Mouse (Mus musculus) testis, adult 2 months (tissue): ENCODE measurements at regions not wholly inside any gene's neighbourhood (a gene's known extent, or its start where the extent isn't known, plus 50 kb on each side); places are given as distances from the start of the nearest gene placed in this dataset.

Experiments
- H3K27ac ChIP-seq: fragments of 200-500 bp; 2 replicates; pipeline ENCODE4 v1.5.1; 2012; ENCODE audit warnings: low read depth, low read length; ENCODE audit not compliant: control insufficient read depth, insufficient read depth
- H3K27me3 ChIP-seq: fragments of 200-500 bp; 2 replicates; pipeline ENCODE4 v1.6.1; 2012; ENCODE audit warnings: mild to moderate bottlenecking, low read length, moderate library complexity; ENCODE audit not compliant: control insufficient read depth, insufficient read depth
- H3K36me3 ChIP-seq: fragments of 200-500 bp; 2 replicates; pipeline ENCODE4 v1.6.1; 2012; ENCODE audit warnings: mild to moderate bottlenecking, low read length; ENCODE audit not compliant: control insufficient read depth, insufficient read depth
- H3K4me1 ChIP-seq: fragments of 200-500 bp; 2 replicates; pipeline ENCODE4 v1.6.1; 2012; ENCODE audit warnings: low read length; ENCODE audit not compliant: control insufficient read depth, insufficient read depth
- H3K4me3 ChIP-seq: fragments of 200-500 bp; 2 replicates; pipeline ENCODE4 v1.5.1; 2012; ENCODE audit warnings: low read depth, mild to moderate bottlenecking, low read length, moderate library complexity, mixed read lengths; ENCODE audit not compliant: control insufficient read depth
- CTCF ChIP-seq: fragments of 200-500 bp; IDR thresholded peaks from 2 replicates; pipeline ENCODE4 v1.5.1; 2012; ENCODE audit warnings: low read depth, mild to moderate bottlenecking, inconsistent platforms, low read length, moderate library complexity; ENCODE audit not compliant: control insufficient read depth, insufficient read depth, insufficient replicate concordance
- POLR2A ChIP-seq: fragments of 200-500 bp; IDR thresholded peaks from 2 replicates; pipeline ENCODE4 v1.6.1; 2012; ENCODE audit warnings: low read depth, mild to moderate bottlenecking, inconsistent platforms, low read length, moderate library complexity; ENCODE audit not compliant: control insufficient read depth

DNA sequence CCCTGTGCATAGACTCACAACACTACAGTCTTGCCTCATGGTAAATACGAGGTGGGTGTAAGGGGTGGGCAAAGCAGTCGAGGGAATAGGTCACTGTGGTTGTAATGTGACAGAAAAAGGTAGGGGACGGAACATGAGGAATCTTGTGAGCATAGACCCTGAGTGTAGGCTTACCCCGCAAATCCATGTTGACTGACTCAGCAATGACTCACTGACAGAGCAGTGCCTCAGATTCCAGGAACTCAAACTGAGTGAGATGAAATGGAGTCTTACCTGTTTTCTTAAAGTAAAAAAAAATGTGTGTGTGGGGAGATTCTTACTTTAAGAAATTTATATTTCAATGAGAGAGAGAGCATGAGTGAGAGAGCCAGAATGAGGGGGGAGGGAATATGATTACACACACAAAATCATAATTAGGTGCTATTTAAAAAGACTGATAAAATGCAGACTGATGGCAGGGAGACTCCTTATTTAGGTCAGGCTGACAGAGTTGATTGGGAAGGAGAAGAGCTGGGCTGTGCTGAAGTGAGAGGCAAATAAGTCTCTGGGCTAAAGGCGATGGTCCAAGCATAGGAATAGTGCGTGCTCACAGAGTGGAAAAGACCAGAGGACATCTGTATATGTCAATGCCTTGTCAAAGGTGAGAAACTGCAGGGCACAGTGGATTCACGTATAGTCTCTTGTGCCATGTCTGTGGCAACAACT, 631.0 kb upstream of the Fam160b2 start:
- Histone ChIP-seq H3K4me3 (no peak overlapping the region), H3K27ac (no peak overlapping the region), H3K36me3 (no peaks in the 10 kb centered on the region), H3K4me1 (no peaks in the 10 kb centered on the region), H3K27me3 (no peaks in the 10 kb centered on the region)
- TF ChIP-seq POLR2A (no peak), CTCF (no peak)

DNA sequence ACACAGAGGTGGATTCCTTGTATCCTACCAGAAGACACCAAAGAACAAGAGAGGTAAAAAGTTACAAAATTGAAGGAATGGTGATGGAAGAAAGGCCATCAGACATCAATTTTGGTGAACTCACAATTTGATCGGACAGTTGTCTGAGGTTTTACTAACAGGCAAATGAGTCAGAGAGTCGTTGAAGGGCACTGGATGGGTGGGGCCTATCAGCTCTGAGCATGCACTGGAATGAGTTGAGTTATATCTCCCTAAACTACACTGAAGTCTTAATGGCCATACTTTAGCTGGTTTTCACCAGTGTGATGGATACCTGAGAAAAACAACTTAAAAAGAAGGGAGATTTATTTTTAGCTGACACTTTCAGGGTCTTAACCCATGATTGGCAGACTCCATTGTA, 630.3 kb upstream of the Fam160b2 start:
- Histone ChIP-seq H3K27ac (no peak overlapping the region), H3K36me3 (no peaks in the 10 kb centered on the region), H3K4me1 (no peaks in the 10 kb centered on the region), H3K27me3 (no peaks in the 10 kb centered on the region), H3K4me3 (no peak overlapping the region)
- TF ChIP-seq POLR2A (no peak), CTCF (no peak)

DNA sequence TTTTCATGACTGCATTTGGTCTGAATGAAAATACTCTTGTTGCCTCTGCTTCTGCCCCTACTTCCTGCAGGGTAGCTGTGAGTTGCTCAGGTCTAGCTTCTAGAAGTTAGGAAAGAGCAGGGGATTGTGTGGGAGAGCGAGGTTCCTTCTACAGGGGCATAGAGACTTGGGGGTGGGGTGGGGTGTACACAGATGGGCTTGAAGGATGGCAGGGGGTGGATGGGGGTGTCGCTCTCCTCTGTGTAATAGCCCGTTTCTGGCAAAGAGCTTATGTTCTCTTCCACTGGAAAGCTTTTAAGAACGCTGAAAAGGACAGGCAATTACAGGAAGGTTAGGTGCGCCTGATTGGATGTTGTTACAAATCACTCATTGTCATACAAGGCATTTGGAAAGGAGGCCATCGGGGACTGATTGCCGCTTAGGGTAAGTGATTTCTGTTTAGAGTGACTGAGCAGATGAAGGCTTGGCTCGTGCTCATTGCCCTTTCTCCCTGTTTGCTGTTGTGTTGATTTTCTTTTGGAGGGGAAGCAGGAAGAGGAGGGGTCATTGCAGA, 629.3 kb upstream of the Fam160b2 start:
- Histone ChIP-seq H3K27me3 (no peaks in the 10 kb centered on the region), H3K4me1 (no peaks in the 10 kb centered on the region), H3K27ac (no peak overlapping the region), H3K36me3 (no peaks in the 10 kb centered on the region), H3K4me3 (no peak overlapping the region)
- no peak for TF ChIP-seq POLR2A
- no peak for TF ChIP-seq CTCF

DNA sequence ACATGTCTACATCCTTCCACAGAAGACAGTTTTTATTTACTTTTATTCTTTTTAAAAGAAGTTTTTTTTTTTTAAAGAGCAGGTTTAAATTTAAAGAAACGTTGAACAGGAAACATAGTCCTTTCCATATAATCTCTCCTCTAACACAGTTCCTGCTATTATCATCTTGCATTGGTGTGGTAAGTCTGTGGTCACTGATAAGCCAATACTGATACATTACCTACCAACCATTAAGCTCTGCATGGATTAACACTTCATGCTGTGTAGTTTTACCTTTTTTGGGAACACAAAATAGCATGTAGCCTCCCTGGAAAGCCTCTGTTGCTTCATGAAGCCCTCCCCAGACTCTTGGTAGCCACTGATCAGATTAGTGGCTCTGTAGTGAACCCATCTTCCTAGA, 617.4 kb upstream of the Fam160b2 start:
- no peaks in the 10 kb centered on the region for H3K27me3 ChIP-seq
- no peak overlapping the region for H3K4me3 ChIP-seq
- no peak overlapping the region for H3K27ac ChIP-seq
- no peaks in the 10 kb centered on the region for H3K4me1 ChIP-seq
- H3K36me3 ChIP-seq: no peaks in the 10 kb centered on the region
- TF ChIP-seq CTCF: no peak
- no peak for TF ChIP-seq POLR2A

DNA sequence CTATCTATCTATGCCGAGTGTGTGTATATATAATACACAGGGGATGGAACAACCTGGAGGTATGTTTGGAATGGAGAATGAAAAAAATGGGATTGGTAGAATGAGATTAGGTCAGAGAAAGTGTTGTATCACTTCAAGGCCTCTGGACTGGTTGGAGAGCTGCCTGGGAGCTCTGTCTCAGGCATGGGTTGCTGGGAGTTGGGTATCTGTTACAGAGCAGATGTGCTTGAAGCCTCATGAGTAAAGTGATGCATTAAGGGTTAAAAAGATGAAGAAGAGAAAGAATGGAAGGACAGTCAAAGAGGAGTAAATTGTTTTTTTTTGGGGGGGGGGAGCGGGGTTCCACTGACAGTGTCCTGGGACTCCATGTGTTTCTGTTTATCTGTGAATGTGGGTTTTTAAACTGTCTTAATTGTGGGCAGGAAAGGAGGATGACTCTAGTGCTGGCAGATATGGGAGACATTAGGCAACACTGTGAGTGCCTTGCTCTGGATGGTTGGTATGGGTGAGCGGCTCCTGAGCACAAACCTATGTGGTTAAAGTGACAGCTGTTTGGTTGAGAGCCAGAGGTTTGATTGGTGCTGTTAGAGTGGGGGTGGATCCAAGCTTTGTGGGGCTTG, 611.8 kb upstream of the Fam160b2 start:
- no peaks in the 10 kb centered on the region for H3K4me1 ChIP-seq
- no peaks in the 10 kb centered on the region for H3K36me3 ChIP-seq
- no peak overlapping the region for H3K4me3 ChIP-seq
- H3K27ac ChIP-seq: no peak overlapping the region
- no peaks in the 10 kb centered on the region for H3K27me3 ChIP-seq
- TF ChIP-seq POLR2A (no peak), CTCF (no peak)

DNA sequence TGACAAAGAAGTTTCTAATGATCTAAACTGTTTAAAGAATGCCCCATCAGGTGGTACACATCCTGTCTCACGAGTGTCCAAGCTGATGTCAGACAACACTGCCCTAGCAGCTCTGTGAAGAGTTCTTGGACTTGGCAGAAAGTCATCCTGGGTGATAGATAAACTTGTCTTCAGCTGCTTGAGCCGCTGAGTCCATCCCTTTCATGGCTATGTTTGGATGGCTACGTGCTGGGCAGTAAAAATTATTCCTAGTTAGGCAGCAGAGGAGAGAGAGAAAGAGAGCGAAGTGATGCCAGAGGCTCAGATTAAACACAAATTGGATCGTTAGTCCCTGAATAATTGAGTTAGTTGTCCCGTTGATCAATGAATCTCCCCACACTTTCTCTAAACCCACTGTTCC, 603.8 kb upstream of the Fam160b2 start:
- no peak overlapping the region for H3K4me3 ChIP-seq

DNA sequence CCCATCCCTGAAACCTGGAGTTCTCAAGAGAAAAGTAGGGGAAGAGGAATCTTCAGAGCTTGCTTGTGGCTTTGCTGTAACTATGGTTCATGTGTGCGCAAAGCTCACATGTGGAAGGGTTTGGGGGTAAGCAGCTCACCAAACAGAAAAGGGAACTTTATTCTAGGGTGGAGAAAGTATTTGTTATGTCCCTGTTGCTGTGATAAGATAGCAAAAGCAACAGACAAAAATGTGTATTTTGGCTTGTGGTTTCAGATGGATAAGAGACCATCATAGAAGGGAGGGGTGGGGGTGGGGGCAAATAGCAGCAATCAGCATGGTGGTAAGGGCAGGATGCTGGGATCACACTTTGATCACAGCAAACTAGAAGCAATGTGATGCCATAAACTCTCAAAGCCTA, 601.3 kb upstream of the Fam160b2 start:
- H3K27ac ChIP-seq: no peak overlapping the region
- no peaks in the 10 kb centered on the region for H3K4me1 ChIP-seq
- no peaks in the 10 kb centered on the region for H3K27me3 ChIP-seq
- no peaks in the 10 kb centered on the region for H3K36me3 ChIP-seq
- no peak overlapping the region for H3K4me3 ChIP-seq
- TF ChIP-seq CTCF: no peak
- no peak for TF ChIP-seq POLR2A

More for the DNA sequence above, 603.8 kb upstream of the Fam160b2 start:
- Histone ChIP-seq H3K27me3 (no peaks in the 10 kb centered on the region), H3K4me1 (no peaks in the 10 kb centered on the region), H3K27ac (no peak overlapping the region), H3K36me3 (no peaks in the 10 kb centered on the region)
- TF ChIP-seq POLR2A (no peak), CTCF (no peak)
